Mouse (Mus musculus): ENCODE results near the gene Scn2b. TPM values are rescaled to one million over a fixed set of nuclear protein-coding genes. Genes with fewer than 3 reads are reported as not detected.

Scn2b gene
- total RNA-seq, 4 experiments from 2014 or later = 209 to 270 (median 239) TPM

DNA sequence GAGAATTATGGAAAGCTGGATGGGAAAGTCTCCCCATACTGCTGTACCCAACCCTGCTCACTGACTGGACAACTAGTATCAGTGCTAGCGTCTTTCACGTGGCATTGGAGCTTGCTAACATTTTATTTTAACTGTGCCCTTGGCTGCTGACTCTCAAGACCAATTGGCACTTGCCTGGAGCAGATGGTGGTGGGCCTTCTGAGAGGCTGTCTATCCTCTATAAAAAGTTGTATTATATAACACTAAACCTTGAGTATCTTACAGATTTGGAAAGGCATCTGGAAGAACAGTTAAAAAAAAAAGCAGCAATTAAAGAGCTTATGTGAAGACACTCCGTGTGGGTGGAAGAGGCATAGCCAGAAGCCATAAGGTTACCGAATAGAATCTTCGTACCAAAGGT lies 52.6 kb downstream of the Scn2b start:
- DNase-seq (ENCODE audit: low spot score in 2 of 2) = no peak

GRCm38 (mm10) chr9:45171073-45171610 lies 53.6 kb downstream of the Scn2b start:
- DNase-seq (ENCODE audit: low spot score in 2 of 2) = no peak

DNA sequence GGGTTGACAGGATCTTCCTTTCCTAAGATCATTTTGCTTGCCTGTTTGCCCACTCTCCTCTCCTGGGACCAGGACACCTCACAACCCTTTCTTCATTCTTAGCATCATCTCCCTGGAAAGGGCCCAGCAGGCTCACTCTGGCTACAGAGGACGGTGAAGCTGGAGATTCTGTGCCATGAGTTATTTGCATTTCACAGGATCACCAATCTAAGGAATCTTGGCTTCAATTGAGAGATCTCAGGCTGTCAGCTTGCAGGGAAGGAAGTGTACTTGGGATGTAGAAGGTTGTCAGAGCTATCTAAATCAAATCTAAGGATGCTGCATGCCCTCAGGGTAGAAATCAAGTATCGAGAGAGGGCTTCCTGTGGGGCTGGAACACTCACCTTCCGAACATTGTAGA lies 55.9 kb downstream of the Scn2b start:
- no peak for DNase-seq (ENCODE audit: low spot score in 2 of 2)

- DNase-seq (ENCODE audit: low spot score in 2 of 2) = no peak
Observed at GRCm38 (mm10) chr9:45179282-45179681, 61.7 kb downstream of the Scn2b start.

Other genes starting within 250 kb of the Scn2b start
- gene Kmt2a, start 236.5 kb upstream of the Scn2b start, total RNA-seq (2022) = 100 to 1,000 TPM in 1 of 4 experiments, 10 to 100 TPM in 3; 63.4 to 103 (median 80.1) TPM
- 100 to 1,000 TPM; 246 to 356 (median 299) TPM for gene Atp5l, start 197.0 kb upstream of the Scn2b start, total RNA-seq (2022)
- gene Ube4a, start 152.2 kb upstream of the Scn2b start, total RNA-seq (2022) = 10 to 100 TPM; 69.7 to 84.9 (median 72.3) TPM
- under 1 TPM in 2 of 4 experiments, not detected in 2; 0.38 to 0.43 TPM for gene Cd3g, start 137.4 kb upstream of the Scn2b start, total RNA-seq (2022)
- gene Cd3d, start 136.0 kb upstream of the Scn2b start, total RNA-seq (2022) = not detected
- gene Cd3e, start 108.2 kb upstream of the Scn2b start, total RNA-seq (2022) = under 1 TPM in 2 of 4 experiments, not detected in 2; 0.27 to 0.33 TPM
- 1 to 10 TPM; 1.3 TPM for gene Mpzl2, start 78.0 kb upstream of the Scn2b start, total RNA-seq (2022)
- gene Mpzl3, start 62.6 kb upstream of the Scn2b start, total RNA-seq (2022) = 1 to 10 TPM; 3.4 to 5.4 (median 3.7) TPM
- gene Jaml, start 38.6 kb upstream of the Scn2b start, total RNA-seq (2022) = 1 to 10 TPM in 1 of 4 experiments, under 1 TPM in 3; 0.55 to 1.3 (median 0.72) TPM
- gene Scn4b, start 20.6 kb downstream of the Scn2b start, total RNA-seq (2022) = 10 to 100 TPM; 14.6 to 17.4 (median 15.7) TPM
- gene BC049352, start 64.2 kb downstream of the Scn2b start, total RNA-seq (2022) = 1 to 10 TPM in 1 of 4 experiments, under 1 TPM in 3; 0.43 to 1.0 (median 0.59) TPM
- gene Tmprss4, start 86.3 kb downstream of the Scn2b start, total RNA-seq (2022) = not detected
- 10 to 100 TPM in 1 of 4 experiments, 1 to 10 TPM in 3; 1.8 to 10.0 (median 6.1) TPM for gene Il10ra, start 151.4 kb downstream of the Scn2b start, total RNA-seq (2022)
- not detected for gene Tmprss13, start 201.3 kb downstream of the Scn2b start, total RNA-seq (2022)

Data from layer of hippocampus, adult 8-10 months (tissue).